Mouse (Mus musculus): ENCODE results near the gene Olfr750. TPM values are rescaled to one million over a fixed set of nuclear protein-coding genes. Genes with fewer than 3 reads are reported as not detected.

The Olfr750 gene
- total RNA-seq, 4 experiments from 2014 or later, result not detected

DNA sequence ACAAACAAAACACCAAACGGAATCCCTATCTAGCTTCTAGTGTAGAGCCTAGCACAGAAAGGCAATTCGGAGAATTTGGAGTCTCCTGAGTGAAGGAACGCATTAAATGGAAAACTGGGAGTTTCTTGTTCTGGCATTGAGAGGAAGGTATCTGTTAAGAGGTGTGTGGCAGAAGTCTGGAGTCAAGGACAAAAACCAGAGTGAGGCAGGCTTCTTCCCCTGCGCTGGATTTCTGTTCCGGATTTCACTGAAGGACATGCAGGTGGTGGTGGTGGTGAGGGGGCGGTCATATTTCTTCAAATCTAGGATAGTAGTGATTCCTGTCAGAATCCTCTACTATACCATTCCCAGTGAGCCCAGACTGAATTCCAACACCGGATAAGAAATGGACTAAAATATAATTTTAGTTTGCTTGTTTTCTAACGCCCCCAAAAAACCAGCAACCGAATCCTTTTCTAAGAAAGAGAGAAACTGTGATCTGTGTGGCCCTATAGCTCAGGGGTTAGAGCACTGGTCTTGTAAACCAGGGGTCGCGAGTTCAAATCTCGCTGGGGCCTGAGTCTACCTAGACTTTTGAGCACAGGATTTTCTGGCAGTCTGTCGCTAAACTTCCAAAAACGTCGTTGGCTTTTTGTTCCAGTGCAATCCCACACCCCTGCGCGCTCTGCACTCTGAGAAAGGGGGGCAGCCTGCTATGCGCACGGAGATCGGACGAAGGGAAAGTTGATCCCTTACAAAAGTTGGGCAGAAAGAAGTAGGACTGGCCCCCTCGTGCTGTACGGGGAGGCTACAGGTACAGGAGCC lies 14.1 kb upstream of the Olfr750 start:
- peak; percentile 83 for DNase-seq

DNA sequence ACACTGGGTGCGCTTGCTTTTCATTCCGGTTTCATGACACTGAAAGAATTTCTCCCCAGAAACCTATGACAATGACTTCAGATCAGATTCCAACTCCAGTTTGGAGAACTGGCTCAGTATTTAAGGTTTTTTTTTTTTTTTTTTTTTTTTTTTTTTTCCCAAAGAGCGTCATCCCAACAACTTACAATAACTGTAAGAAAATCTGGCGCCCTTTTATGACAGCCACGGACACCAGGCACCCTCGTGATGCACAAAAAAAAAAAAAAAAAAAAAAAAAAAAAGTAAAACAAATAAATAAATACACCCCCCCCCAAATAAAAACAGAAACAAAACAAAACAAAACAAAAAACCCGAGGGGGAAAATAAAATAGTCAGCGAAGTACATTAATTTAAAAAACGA lies 13.5 kb upstream of the Olfr750 start:
- no peak for DNase-seq

DNA sequence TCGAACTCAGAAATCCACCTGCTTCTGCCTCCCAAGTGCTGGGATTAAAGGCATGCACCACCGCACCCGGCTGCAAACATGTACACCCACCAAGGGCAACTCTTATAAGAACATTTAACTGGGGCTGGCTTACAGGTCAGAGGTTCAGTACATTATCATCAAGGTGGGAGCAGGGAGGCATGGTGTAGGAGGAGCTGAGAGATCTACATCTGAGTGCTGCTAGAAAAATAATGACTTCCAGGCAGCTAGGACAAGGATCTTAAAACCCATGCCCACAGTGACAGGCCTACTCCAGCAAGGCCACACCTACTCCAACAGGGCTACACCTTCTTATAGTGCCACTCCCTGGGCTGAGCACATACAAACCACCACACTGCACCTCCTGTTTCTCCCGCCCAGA lies 11.7 kb upstream of the Olfr750 start:
- DNase-seq, result no peak

DNA sequence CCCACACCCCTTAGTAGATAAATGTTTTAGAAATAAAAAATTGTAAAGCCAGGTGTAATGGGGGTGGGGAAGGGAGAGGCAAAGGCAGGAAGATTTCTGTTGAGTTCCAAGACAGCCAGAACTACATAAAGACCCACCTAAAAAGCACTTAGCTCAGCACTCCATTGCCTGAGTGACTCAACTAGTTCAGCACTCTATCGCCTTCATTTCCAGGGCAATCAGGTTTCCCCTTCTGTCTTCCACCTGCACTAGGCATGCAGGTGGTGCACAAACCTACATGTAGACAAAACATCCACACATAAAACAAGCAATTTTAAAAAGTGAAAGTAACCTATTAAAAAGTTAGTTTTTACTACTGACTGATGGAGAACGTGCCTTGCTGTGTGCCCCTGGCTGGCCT lies 10.9 kb upstream of the Olfr750 start:
- DNase-seq, result no peak

DNA sequence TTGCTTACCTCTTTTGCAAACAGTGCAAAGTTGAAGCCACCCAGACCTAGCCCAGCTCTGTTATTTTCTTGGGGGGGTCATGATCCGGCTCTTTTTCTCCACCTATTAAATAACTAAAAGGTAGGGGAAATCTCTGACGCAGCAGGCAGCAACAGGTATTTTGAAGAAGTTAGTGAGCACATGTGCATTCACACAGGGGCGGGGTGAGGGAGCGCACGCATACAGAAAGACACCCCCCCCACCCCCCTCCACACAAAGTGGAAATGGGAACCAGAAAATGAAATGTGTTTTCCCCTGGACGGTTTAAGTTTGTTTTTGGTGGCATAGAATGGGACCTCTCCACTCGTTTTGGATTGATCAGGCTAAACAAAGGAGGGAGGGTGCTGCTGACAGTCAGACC lies 9.6 kb upstream of the Olfr750 start:
- DNase-seq, result no peak

DNA sequence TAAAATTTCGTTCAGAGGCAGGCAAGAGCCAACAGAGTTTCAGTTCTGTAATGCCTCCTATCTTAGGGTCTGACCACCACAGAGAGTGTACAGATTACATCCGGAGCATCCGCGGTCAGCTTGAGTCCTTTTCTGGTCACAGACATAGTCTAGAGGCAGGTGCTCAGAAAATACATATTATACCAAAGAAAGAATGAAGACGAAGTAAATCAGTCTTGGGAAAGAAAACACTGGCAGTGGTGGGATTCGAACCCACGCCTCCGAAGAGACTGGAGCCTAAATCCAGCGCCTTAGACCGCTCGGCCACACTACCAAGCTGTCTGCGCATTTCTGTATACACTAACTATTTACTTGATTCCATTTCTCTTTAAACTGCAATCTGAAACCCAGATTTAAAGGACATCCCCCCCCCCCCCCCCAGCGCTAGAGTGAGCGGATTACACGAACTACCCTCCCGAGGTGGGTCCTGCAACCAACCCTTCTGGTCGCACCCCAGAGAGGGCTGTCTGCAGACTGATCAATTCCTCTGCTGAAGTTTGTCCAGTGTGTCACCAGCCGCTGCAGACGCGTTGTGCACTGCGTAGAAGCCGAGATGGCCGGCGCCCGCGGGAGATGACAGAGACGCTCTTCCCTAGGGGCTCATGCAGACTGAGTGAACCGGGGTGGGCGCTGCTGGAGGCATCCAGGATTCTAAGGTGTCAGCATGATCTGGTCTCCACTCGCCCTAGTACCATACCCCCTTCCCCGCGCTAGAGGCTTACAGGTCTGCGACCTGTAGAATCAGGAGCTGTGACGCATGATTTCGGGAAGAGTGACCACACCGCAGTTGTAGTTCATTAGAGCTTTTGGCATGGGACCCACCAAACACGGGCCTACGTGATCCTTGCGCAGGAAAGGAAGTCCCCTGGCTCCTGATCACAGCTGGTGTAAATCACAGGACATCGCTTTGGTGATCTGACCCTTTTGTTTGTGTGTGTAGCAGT lies 8.7 kb upstream of the Olfr750 start:
- DNase-seq, result peak; percentile 61

DNA sequence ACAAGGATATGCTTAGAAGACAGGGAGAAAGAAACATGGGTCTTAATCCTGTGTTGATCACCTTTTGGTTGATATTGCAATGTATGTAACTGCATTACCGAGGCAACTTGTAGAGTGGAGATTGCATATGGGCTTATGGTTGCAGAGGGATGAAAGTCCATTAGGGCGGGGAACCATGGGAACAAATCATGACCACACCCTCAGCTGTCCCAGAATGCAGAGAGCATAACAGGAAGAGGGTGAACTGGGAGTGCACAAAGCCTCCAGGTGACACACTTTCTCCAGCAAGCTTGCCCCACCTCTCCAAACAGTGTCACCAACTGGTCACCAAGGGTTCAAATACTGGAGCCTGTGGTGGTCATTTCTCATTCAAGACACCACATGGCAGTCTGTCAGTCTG lies 6.8 kb upstream of the Olfr750 start:
- DNase-seq, result no peak

DNA sequence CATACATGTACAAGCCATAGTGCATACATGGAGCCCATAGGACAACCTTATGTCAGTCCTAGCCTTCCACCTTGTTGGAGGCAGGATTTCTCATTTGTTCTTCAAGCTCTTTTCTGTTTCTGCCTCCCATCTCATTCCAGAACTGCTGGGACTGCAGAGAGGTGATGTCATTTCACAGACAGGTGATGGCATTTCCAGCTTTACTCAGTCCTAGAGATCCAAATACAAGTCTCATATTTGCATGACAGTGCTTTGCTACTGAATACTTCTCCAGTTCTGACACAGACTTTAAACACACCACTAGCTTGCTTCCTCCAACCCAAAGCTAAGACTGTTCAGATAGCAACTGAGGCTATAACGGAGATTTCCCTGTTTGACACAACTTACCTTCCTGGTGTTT lies 4.9 kb upstream of the Olfr750 start:
- DNase-seq, result no peak

DNA sequence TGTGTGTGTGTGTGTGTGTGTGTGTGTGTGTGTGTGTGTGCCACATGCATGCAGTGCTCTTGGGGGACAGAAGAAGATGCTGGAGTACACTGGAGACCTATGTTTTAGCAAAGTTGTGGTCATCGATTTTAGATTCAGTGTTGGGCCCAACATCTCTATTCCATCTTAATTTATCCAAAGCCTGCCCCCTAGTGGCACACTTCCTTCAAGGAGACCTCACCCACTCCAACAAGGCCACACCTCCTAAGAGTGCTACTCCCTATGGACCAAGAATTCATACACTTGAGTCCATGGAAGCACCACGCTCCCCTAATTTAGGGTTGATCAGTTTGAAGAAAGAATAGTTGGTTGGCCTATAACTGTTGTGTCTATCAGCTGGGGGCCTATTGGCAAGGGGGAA lies 4.6 kb downstream of the Olfr750 start:
- DNase-seq, result no peak

DNA sequence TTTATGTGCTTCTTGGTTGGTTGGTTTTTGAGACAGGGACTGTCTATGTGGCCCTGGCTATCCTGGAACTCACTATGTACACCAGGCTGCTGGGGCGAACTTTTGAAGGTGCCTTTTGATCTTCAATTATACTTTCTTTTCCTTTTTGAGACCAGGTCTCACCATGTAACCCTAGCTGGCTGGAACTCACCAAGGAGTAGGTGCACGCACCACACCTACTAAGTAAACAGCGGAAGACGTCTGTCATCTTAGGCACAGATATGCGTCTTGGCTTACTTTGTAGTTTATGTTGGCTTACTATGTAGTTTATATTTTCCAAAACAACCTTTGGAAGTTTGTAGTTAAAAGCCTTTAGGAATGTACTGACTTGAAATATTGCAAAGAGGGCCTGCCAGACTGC lies 5.3 kb downstream of the Olfr750 start:
- no peak for DNase-seq

DNA sequence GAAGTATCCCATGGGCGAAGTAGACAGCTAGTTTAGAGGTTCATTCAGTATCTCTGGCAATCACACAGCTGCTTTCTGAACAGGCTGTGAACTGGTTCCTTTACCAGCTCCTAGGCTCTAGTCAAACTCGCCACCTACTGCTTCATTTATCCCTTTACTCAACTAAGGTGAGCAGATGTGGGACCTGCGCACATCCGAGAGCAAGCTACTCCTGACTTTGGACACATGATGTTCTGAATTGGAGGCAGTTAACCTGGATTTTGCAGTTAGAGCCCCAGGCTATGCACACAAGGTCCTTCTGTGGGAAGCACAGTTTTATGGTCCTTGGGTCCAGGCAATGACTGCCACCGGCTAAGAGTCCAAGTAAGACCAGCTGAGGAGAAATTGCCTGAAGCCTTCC lies 13.5 kb downstream of the Olfr750 start:
- DNase-seq, result no peak

DNA sequence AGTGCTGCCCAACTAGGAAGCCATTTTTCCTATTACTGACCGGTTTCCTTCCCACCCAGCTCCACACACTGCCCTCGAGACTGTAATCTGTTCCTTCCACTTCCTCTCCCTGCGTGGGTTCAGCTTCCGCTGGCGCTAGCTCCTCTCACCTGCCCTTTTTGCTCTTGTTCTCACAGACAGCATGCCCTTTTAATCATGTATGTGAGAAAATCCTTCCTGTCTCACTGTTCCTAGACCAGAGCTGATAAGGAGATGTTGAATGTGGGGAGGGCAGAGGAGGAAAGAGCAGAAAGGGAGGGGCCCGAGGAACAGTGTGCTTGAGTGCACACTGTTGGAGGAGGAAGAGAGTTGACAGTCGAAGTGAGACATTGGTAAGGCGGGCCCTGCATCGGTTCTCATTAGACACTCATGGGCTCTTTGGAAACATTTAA lies 16.8 kb downstream of the Olfr750 start, which contains the start of gene Rnase12:
Rnase12 (minus strand) TSS at position 261 of the 431 bp plus-strand sequence.
- no peak for DNase-seq

DNA sequence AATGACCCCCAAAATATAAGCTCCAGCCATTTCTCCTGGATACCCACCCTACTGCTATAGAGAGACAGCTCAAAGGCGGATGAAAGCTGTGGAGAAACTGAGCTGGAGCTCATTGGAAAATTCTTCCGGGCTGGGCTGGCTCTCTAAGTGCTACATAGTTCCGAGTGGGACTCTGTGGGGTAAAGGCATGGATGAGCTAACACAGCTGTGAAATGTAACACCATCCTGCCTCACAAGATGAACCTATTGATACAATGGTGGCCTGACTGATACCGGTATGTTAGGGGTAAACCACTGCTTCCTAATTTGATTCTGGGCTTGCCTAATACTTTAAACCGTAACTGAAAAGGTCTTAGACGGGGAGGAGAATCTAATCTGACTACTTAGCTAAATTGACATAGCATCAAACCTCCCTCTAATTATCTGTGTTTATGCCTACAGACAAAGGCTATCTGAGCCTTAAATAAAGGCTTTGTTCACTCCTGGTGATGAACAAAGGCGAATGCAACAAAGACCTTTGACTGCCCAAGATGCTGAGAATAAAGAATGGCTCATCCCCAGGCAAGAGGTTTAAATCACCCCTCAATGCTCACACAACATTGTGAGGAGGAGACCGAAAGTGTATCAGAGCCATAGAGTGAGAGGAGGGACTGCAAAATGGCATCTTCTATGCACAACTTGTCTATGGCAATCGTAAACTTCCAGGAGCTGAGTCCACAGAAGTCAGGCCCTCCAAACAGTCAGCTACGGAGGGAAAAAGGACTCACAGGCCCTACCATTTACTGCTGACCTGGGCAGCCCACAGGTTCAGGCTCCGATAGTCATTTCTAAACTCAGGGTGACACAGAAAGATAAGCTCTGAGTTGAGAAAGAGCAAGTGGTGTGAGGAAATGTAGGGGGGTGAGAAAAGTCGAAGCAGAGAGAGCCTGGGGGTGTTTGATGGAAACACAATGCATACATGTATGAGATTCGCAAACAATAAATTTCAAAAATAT lies 19.7 kb downstream of the Olfr750 start:
- DNase-seq, result no peak

DNA sequence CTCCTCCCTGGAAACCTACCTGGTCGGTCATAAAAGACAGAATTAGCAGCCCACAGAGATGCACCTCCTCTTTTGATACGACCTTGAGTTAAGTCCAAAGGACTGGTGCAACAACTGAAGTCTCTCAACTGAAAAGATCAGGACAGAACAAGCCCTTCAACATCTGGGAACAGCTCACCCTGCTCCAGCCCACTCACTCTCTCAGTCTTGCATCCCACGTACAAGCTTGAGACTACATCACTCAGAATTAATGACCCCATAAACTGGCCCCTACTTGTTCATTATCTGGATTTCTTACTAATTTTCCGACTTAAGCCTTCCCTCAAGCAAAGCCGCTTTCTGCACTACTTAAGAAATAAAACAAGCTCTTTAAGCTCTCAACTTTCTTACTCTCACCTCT lies 21.1 kb downstream of the Olfr750 start:
- no peak for DNase-seq

DNA sequence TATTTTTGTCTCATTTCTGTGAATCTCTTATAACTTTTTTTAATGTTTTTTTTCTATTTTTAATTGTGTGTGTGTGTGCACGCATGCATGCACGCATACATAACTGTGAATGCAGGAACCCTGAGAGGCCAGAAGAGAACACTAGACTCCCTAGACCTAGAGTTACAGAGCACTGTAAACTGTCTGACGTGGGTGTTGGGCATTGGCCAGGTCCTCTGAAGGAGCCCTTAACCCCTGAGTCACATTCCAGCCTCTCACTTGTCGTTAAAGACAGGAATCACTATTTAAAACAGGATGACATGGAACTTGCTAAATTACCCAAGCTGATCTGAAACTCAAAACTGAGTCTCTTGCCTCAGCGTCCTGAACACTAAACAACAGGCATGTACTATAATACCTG lies 22.3 kb downstream of the Olfr750 start:
- DNase-seq, result no peak

DNA sequence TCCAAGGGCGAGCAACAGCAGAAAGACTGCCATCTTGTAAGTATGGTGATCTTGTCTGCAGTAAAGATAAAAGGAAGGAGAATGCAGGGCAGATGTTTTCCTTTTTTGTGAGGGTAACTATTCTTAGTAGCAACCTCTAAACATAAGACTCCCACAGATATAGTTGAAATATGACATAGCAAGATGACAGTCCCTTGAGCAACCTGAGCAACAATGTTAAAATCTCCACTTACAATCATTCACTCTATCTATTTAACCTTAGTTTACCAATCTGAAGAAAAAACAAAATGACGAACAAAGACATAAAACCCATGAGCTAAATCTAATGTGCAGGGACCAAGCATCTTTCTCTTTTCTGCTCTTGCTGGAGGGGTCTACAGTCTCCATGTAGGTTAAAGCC lies 24.2 kb downstream of the Olfr750 start, which contains the start of gene Rnase11:
Rnase11 (minus strand) TSS at position 101 of the 400 bp plus-strand sequence.
- DNase-seq, result no peak

DNA sequence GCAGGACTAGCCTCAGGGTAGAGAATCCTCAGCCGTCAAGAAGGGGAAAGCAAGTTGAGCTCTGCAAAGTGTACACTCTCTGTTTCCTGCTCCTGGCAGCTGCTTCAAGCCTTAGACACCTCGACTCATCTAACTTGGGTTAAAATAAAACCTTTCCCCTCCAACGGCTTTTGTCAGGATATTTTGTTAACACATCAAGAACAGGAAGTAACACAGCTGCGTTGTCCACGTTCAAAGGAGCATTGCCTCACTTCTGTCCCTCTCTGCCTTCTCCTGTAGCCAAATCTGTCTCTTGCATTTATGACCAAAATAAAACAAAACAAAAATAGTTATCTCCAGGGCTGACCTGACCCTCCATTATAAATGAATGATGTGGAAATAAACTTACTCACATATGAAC lies 26.4 kb downstream of the Olfr750 start:
- DNase-seq, result no peak

DNA sequence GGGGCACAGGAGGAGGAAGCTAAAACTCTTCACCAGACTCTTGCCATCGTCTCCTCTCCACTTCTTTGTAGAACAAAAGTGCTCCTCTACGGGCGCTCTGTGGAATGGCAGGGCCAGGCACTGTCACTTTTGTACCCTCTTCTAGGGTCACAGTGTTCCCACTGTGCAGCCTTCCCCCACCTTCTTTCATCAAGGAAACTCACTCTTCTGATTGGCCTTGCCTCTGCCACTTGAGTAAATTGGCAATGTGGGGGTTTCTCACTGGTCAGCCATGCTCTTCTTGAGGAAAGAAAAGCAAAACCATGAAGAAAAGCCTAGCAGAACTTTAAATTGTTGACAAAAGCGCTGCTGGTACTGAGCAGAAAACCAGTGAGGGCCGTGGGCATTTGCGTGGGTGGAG lies 32.5 kb downstream of the Olfr750 start, which contains the start of gene Rnase9:
Rnase9 (minus strand) TSS at position 101 of the 400 bp plus-strand sequence.
- no peak for DNase-seq

DNA sequence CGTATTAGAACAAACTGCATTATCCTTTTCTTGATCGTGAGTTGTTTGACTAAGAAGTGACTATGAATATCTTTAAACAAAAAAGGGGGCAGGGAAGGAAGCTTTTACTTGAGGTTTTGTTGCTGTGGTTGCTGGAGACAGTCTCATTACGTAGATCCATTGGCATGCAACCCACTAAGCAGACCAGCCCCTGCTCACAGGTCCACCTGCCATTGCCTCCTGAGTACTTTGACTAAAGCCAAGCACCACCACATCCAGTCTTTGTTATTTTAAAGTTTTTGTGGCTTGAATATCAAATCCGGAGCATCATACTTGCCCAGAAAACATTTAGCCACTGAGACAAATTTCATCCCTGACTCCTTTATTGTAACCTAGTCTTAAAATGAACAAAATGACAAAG lies 38.0 kb downstream of the Olfr750 start:
- DNase-seq, result no peak

DNA sequence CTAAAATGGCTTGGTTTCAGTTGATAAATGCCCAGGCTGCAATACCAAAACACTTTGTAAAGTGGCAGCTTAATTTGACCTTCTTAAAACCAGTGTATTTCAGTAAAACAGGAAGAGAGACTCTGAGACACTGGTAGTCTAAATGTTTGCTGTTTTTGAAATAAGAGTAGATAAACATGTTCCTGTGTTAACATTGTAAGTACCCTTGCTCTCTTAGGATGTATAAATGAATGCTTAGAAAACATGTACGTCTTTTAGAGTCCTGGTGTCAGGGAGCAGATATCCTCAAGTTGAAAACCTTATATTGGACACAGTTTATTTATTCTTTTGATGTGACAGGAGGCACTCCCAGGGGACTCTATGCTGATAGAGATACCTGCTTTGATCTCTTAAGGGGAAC lies 39.0 kb downstream of the Olfr750 start:
- DNase-seq, result no peak

DNA sequence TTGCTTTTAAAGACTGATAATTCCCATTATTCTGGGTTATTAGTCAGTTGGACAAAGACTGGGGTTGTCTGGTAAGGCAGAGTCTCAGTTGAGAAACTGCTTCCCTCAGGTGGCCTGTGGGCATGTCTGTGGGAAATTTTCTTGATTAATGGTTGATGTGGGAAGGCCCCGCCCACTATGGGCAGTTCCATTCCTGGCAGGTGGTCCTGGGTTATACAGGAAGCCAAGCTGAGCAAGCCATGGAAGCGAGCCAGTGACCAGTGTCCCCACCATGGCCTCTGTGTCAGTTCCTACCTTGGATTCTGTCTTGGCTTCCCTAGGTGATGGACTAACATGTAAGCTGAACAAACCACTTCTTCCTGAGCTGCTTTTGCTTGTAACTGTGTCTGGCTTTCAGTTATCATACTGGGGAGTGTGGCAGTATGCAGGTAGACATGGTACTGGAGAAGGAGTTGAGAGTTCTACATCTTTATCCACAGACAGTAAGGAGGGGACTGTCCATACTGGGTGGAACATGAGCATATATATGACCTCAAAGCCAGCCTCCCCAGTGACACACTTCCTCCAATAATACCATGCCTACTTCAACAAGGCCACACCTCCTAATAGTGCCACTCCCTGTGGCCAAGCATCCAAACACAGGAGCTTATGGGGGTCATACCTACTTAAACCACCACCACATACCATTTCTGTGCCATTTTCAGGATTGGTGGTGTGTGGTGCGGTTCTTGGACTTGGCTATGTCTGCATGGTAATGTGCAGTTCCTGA lies 46.7 kb downstream of the Olfr750 start:
- DNase-seq, result no peak

All from adrenal gland, adult 8-10 months (tissue).